Mouse (Mus musculus) bone marrow, adult 2 months (tissue): ENCODE measurements around the gene Mmrn2. TPM values are rescaled to one million over a fixed set of nuclear protein-coding genes. Genes with fewer than 3 reads are reported as not detected.

Experiments
- H3K27ac ChIP-seq: fragments of 200-500 bp; 2 replicates; pipeline ENCODE4 v1.5.1; 2012; ENCODE audit warnings: low read depth, mild to moderate bottlenecking, control low read depth, inconsistent platforms, low read length; ENCODE audit not compliant: control insufficient read depth, poor library complexity, insufficient read depth
- H3K4me1 ChIP-seq: fragments of 200-500 bp; 2 replicates; pipeline ENCODE4 v1.6.1; 2011; ENCODE audit warnings: low read length; ENCODE audit not compliant: control insufficient read depth, insufficient read depth
- H3K4me3 ChIP-seq: fragments of 200-500 bp; replicated peaks from 2 replicates; pipeline ENCODE3; 2011; ENCODE audit warnings: mild to moderate bottlenecking, low read depth, low read length, control low read depth; ENCODE audit not compliant: control insufficient read depth
- CTCF ChIP-seq: fragments of 200-500 bp; IDR thresholded peaks from 2 replicates; pipeline ENCODE4 v1.5.1; 2011; ENCODE audit warnings: low read length, control low read depth; ENCODE audit not compliant: control insufficient read depth, insufficient read depth
- POLR2A ChIP-seq: fragments of 200-500 bp; IDR thresholded peaks from 2 replicates; pipeline ENCODE4 v1.6.1; 2011; ENCODE audit warnings: low read depth, mild to moderate bottlenecking, control low read depth, low read length, borderline replicate concordance; ENCODE audit not compliant: control insufficient read depth
- WGBS: fragments of 180-500 bp; shearing (Covaris S2); methylation state at CpG from one replicate; pipeline ENCODE4 v1.1.7; 2018; 5-methylcytosine and 5-hydroxymethylcytosine counted together
- polyA plus RNA-seq: library from polyadenylated mRNA; stranded (reverse); fragments of >200 nt; gene quantifications from 2 replicates; pipeline ENCODE4 v1.2.4, GENCODE M21; 2011; ENCODE audit warnings: low replicate concordance; ENCODE audit not compliant: missing spikeins, insufficient read depth, insufficient read length

Gene Mmrn2
- polyA plus RNA-seq, 1 experiment = 3.0 TPM

GRCm38 (mm10) chr14:34450451-34450850, 75.2 kb downstream of the Mmrn2 start:
- H3K27ac ChIP-seq = no peak overlapping the region
- 88% methylated on average over 5 of the region's 5 CpGs for WGBS
- TF ChIP-seq POLR2A = no peak
- no peak for TF ChIP-seq CTCF
- no peaks in the 10 kb centered on the region for H3K4me1 ChIP-seq
- H3K4me3 ChIP-seq = no peak overlapping the region

GRCm38 (mm10) chr14:34451872-34452271, 76.6 kb downstream of the Mmrn2 start:
- Histone ChIP-seq H3K4me1 (no peaks in the 10 kb centered on the region), H3K27ac (no peak overlapping the region), H3K4me3 (no peak overlapping the region)
- TF ChIP-seq CTCF (no peak), POLR2A (no peak)

DNA sequence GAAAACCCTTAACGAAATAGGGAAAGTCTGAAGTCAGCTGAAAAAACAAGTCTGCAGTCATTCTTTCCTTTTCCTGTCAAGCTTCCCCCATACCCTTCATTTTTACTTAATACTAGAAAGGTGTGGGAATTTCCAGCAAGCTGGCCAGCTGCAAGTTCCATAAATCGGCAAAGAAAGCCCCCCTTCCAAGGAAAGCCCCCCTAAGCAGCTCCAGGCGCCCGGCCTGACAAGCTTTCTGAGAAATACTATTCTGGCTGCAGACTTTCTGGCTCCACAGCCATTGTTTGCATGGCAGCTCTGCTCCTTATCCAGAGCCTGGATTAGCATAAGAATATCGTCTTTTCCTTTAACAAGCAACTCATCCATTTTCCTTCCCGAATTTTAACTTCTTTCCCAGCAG, 78.4 kb downstream of the Mmrn2 start:
- WGBS = 46% methylated on average over 6 of the region's 6 CpGs
- H3K4me1 ChIP-seq = no peaks in the 10 kb centered on the region
- no peak for TF ChIP-seq POLR2A
- no peak for TF ChIP-seq CTCF
- H3K4me3 ChIP-seq = no peak overlapping the region
- H3K27ac ChIP-seq = no peak overlapping the region; the same call in 1 of the 2 replicates

Other genes with a start within 250 kb of the Mmrn2 start
- gene Npy4r, start 223.0 kb upstream of the Mmrn2 start, polyA plus RNA-seq = not detected in 2 replicates
- not detected in 2 replicates for gene Gprin2, start 173.8 kb upstream of the Mmrn2 start, polyA plus RNA-seq
- gene Syt15, start 155.9 kb upstream of the Mmrn2 start, polyA plus RNA-seq = 0.54 and 0.55 TPM in 2 replicates
- 0.45 and 1.5 TPM in 2 replicates for gene Shld2, start 65.0 kb upstream of the Mmrn2 start, polyA plus RNA-seq
- 9.9 and 41.8 TPM in 2 replicates for gene Glud1, start 64.7 kb upstream of the Mmrn2 start, polyA plus RNA-seq
- gene Fam25c, start 20.0 kb upstream of the Mmrn2 start, polyA plus RNA-seq = not detected in 2 replicates
- not detected in 2 replicates for gene Sncg, start 676 bp upstream of the Mmrn2 start, polyA plus RNA-seq
- gene Bmpr1a, start 127.9 kb downstream of the Mmrn2 start, polyA plus RNA-seq = 0.57 and 5.9 TPM in 2 replicates
- gene 9230112D13Rik, start 147.3 kb downstream of the Mmrn2 start, polyA plus RNA-seq = not detected in 2 replicates
- 0.40 and 1.1 TPM in 2 replicates for gene Ldb3, start 213.2 kb downstream of the Mmrn2 start, polyA plus RNA-seq
- gene Opn4, start 224.7 kb downstream of the Mmrn2 start, polyA plus RNA-seq = not detected in 2 replicates